Mouse (Mus musculus): ENCODE data around the gene Fbxo22. TPM values are rescaled to one million over a fixed set of nuclear protein-coding genes. Genes with fewer than 3 reads are reported as not detected.

Fbxo22 gene
- total RNA-seq (2021), result 10 to 100 TPM; 18.0 to 18.8 TPM
- long read RNA-seq, experiment 1, transcript Fbxo22-201 (7 exons, 2,112 nt), result major isoform, 17 of 23 reads
- long read RNA-seq, experiment 1, partial matches to known transcripts, result 0 of 23 reads
- long read RNA-seq, experiment 1, other reads (novel, unspliced or antisense), result 5 of 23 reads
- long read RNA-seq, experiment 2, transcript Fbxo22-201 (7 exons, 2,112 nt), result major isoform, 22 of 30 reads
- long read RNA-seq, experiment 2, partial matches to known transcripts, result 1 of 30 reads
- long read RNA-seq, experiment 2, other reads (novel, unspliced or antisense), result 5 of 30 reads

- intact Hi-C loops (cut with DNase I), result no loop called here
These were observed at the start of gene Fbxo22 for GRCm38 (mm10) chr9:55208790-55209481. TSS of gene Fbxo22 (plus strand) at chr9:55208925.

DNA sequence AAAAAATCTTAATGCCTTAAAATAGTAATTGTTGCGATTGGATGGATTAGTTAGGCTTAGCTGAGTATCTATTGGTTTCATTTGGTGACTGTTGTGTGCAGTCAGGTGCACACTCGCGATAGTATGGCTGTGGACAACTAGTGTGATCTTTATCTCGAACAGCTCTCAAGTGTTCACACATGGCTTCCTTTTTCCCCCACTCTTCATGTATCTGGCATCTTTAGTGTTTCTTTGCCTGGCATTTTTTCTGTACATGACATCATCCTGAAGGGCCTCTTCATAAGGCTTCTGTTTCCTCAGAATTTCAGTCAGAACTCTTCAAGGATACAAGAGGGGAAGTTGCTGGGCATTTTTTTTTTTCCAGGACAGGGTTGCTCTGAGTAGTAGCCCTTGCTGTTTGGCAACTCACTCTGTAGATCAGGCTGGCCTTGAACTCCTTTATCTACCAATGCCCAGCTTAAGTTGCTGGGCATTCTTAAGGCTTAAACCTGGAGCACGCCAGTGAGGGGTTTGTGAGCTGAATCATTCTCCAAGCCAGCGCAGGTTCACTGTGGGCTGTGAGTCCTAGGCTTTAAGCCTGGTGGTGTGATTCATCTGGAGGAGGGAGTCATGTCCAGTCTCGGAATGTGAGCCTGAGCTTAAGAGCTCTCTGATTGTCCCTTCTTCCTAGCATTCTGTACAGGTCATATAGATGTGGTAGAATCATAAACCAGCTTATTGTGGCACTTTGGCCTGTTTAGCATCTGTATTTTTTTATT, 37.9 kb upstream of the Fbxo22 start:
- intact Hi-C loops (cut with DNase I), result loop anchor here (5.0 kb wide), 1 partner anchor 46 kb away; no protein-coding TSS in a partner anchor
- no peak for DNase-seq

More at GRCm38 (mm10) chr9:55208790-55209481, at the start of gene Fbxo22:
- DNase-seq, result peak; percentile 78 to 79

DNA sequence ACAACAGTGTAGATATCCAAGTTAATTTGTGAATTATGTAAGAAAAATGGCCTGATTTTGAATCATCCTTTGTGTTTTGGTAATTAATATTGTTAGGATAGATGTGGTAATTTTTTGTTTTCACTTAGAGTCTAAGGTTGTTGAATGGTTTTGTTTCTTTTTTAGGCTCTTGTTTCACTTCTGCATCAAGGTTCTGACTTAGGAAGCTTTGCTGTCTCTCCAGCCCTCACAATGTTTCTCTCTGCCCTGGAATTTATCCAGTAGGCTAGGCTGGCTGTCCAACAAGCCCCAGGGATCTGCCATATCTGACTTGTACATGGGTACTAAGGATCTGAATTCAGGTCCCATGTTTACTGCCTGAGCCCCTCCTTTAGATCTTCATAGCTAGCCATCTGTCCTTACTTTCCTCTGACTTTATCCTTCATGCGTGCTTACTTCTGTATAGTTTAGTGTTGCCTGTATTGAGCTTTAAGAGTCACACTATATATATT, 36.5 kb upstream of the Fbxo22 start:
- no peak for DNase-seq
- intact Hi-C loops (cut with DNase I), result loop anchor here (5.0 kb wide), 1 partner anchor 45 kb away; no protein-coding TSS in a partner anchor

GRCm38 (mm10) chr9:55174235-55174634, 34.5 kb upstream of the Fbxo22 start:
- intact Hi-C loops (cut with DNase I), result loop anchor here (5.0 kb wide), 1 partner anchor 43 kb away; no protein-coding TSS in a partner anchor
- no peak for DNase-seq

DNA sequence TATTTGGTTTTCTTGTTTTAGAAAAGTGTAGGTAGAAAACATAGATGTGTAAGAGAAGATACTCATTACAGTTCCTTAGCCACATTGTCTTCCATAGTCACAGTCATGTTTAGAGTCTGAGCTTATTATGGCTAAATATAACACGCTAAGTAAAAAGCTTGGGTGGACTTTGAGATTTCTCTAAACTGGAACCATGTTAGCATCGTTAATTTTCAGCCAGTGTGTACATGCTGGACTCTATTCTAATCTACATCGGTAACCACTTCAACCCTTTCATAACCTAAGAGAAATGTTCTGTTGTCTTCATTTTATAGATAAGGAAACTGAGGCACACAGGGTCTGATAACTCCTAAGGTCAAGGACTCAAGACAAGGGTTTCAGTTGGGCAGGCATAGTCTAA, 12.8 kb upstream of the Fbxo22 start:
- no peak for DNase-seq
- intact Hi-C loops (cut with DNase I), result no loop called here

- DNase-seq, result no peak
- intact Hi-C loops (cut with DNase I), result no loop called here
These were observed 10.5 kb upstream of the Fbxo22 start for GRCm38 (mm10) chr9:55198260-55198659.

- no peak for DNase-seq
- intact Hi-C loops (cut with DNase I), result no loop called here
These were observed 9.4 kb upstream of the Fbxo22 start for GRCm38 (mm10) chr9:55199348-55199747.

GRCm38 (mm10) chr9:55208458-55208789, 301 bp upstream of the Fbxo22 start:
- intact Hi-C loops (cut with DNase I), result no loop called here
- DNase-seq, result no peak

GRCm38 (mm10) chr9:55211611-55212010, 2.9 kb downstream of the Fbxo22 start:
- no peak for DNase-seq
- intact Hi-C loops (cut with DNase I), result no loop called here

GRCm38 (mm10) chr9:55213396-55213795, 4.7 kb downstream of the Fbxo22 start:
- DNase-seq, result no peak
- intact Hi-C loops (cut with DNase I), result no loop called here

- no peak for DNase-seq
- intact Hi-C loops (cut with DNase I), result loop anchor here (5.0 kb wide), 1 partner anchor 43 kb away; no protein-coding TSS in a partner anchor
These were observed 6.3 kb downstream of the Fbxo22 start for GRCm38 (mm10) chr9:55215056-55215455.

DNA sequence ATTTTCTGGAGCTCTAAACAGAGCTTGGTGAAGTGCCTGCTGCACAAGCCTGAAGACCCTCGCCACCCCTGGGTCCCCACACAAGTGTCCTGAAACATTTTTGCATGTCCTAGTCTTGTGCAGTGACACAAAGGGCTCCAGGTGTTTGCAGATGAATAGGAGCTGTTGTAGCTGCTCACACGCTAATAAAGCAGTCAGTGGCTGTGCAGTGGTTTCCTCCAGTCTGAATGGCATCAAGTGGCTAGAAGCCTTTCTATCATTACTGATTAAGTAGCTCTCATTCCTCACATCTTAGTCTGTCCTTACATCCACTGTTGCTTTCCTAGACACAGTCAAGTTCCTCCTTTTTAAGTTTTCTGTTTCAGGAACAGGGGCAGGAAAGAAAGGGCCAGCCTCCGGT, 6.9 kb downstream of the Fbxo22 start:
- intact Hi-C loops (cut with DNase I), result loop anchor here (5.0 kb wide), 1 partner anchor 43 kb away; no protein-coding TSS in a partner anchor
- no peak for DNase-seq

DNA sequence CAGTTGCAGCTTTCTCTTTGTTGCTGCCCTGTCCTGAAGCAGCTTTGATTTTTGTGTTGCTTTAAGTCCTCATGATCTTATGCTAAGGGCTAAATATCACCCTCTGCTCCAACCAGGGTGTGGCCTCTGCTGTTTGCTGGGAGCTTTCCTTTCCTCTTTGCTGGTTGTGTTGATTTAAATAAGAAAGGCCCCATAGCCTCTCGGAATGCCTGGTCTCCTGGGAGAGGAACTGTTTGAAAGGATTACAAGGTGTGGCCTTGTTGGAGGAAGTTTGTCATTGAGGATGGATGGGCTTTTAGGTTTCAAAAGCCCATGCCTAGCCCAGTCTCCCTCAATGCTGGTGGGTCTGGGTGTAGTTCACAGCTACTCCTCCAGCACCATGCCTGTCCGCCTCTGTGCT, 7.4 kb downstream of the Fbxo22 start:
- DNase-seq, result no peak
- intact Hi-C loops (cut with DNase I), result loop anchor here (5.0 kb wide), 1 partner anchor 44 kb away; no protein-coding TSS in a partner anchor

GRCm38 (mm10) chr9:55217381-55217780, 8.7 kb downstream of the Fbxo22 start:
- intact Hi-C loops (cut with DNase I), result loop anchor here (5.0 kb wide), 1 partner anchor 45 kb away; no protein-coding TSS in a partner anchor
- DNase-seq, result no peak

DNA sequence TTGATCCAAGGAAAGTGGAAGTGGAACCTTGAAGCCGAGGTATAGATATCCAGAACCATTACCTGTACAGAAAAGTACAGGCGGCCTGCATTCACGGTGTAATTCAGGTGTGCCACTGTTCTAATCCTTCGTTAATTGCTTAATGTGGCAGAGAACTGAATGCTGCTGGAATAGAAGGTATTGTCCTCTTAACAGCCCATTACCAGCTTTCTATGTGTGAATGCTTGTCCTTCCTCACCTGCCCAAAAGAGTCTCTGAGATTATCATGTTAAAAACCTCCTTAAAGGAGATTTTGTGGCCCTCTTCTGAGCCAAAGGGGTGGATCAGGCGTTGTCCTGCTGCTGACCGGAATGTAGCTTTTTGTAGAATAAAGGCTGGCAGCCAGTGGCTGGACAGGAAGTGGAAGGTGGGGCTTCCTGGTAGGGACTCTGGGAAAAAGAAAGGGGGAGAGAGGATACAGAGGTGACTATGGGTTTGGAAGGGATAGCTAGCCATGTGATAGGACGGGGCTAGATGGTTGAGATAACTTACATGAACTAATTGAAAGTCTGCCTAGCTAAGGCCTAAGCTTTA, 16.5 kb downstream of the Fbxo22 start:
- intact Hi-C loops (cut with DNase I), result no loop called here
- no peak for DNase-seq

DNA sequence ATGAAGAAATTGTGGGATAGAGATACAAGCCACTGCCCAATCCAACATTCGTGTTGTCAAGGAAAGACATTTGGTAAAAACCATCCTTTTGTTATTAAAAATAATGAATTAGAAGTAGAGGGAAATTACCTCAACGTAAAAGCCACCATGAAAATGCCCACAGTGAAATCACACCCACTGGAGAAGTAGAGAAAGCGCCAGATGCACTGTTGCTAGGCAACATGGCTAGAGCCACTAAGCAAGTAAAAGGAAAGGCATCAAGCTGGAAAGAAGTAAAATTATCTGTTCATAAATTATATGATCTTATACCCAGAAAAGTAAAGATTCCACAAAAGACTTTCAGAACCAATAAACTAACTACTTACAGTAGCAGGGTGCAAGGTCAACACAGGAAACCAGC, 17.5 kb downstream of the Fbxo22 start:
- intact Hi-C loops (cut with DNase I), result no loop called here
- DNase-seq, result no peak

- DNase-seq, result no peak
- intact Hi-C loops (cut with DNase I), result no loop called here
These were observed 19.4 kb downstream of the Fbxo22 start for GRCm38 (mm10) chr9:55228149-55228548.

GRCm38 (mm10) chr9:55229010-55229409, 20.3 kb downstream of the Fbxo22 start:
- DNase-seq, result no peak
- intact Hi-C loops (cut with DNase I), result no loop called here

- intact Hi-C loops (cut with DNase I), result no loop called here
- no peak for DNase-seq
These were observed 22.8 kb downstream of the Fbxo22 start for GRCm38 (mm10) chr9:55231544-55231943.

DNA sequence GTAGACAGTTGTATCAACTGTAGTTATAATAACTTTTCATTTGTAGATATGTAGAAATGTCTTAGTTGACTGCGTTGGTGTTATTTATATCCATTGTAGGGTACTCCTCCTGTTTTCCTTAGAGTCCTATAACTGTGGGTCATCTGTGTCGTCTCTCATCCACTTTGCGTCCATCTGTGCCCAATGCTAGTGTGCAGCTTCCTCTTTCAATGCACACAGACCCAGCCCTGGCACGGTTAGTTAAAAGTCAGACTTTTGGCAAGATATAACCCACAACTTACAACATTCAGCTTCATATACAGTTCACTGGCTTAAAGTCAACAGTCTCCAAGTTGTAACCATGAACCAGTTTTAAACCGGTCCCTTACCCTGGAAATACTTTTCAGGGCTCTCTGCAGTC, 23.4 kb downstream of the Fbxo22 start:
- no peak for DNase-seq
- intact Hi-C loops (cut with DNase I), result no loop called here

DNA sequence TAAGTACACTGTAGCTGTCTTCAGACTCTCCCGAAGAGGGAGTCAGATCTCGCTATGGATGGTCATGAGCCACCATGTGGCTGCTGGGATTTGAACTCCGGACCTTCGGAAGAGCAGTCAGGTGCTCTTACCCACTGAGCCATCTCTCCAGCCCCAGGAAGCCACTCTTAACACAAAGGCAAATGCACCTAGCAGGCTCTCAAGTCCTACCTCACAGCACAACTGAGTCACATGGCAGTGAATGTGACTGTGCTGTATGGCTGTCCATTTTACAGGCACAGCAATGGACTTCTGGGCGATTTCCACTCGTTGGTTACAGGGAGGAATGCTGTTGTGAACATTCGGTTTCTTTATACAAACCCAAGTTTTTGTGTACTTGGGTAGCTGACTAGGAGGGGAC, 23.9 kb downstream of the Fbxo22 start:
- DNase-seq, result no peak
- intact Hi-C loops (cut with DNase I), result no loop called here

Measured in gastrocnemius, postnatal 36 days (tissue).